Mouse (Mus musculus) heart, embryonic 11.5 days (tissue): Measurements from ENCODE around the gene Vgf. TPM values are rescaled to one million over a fixed set of nuclear protein-coding genes. Genes with fewer than 3 reads are reported as not detected.

Experiments
- ATAC-seq: fragments of 200-750 bp; cut with Nextera tagmentation; replicated peaks from 2 replicates; pipeline ENCODE4 v1.8.0; 2017; ENCODE audit warnings: moderate library complexity; ENCODE audit not compliant: insufficient number of reproducible peaks, low FRiP score, low TSS enrichment
- H3K27ac ChIP-seq: fragments of 300-500 bp; sonication (generic); 2 replicates; pipeline ENCODE4 v1.5.1; 2014; ENCODE audit warnings: mild to moderate bottlenecking, low read depth, low read length
- H3K27me3 ChIP-seq: fragments of 300-500 bp; sonication (generic); 2 replicates; pipeline ENCODE4 v1.6.1; 2014; ENCODE audit warnings: mild to moderate bottlenecking, low read length, mixed read lengths; ENCODE audit not compliant: control insufficient read depth, insufficient read depth
- H3K36me3 ChIP-seq: fragments of 300-500 bp; sonication (generic); 2 replicates; pipeline ENCODE4 v1.6.1; 2014; ENCODE audit warnings: mild to moderate bottlenecking, low read length, moderate library complexity, mixed read lengths; ENCODE audit not compliant: control insufficient read depth, insufficient read depth
- H3K4me1 ChIP-seq: fragments of 300-500 bp; sonication (generic); 2 replicates; pipeline ENCODE4 v1.6.1; 2014; ENCODE audit warnings: low read length; ENCODE audit not compliant: control insufficient read depth, insufficient read depth
- H3K4me2 ChIP-seq: fragments of 300-500 bp; sonication (generic); 2 replicates; pipeline ENCODE4 v1.6.1; 2014; ENCODE audit warnings: mild to moderate bottlenecking, moderate library complexity
- H3K4me3 ChIP-seq: fragments of 300-500 bp; sonication (generic); 2 replicates; pipeline ENCODE4 v1.5.1; 2014; ENCODE audit warnings: low read depth, low read length
- H3K9ac ChIP-seq: fragments of 300-500 bp; sonication (generic); 2 replicates; pipeline ENCODE4 v1.6.1; 2014; ENCODE audit warnings: mild to moderate bottlenecking, low read depth, low read length, moderate library complexity
- H3K9me3 ChIP-seq: fragments of 300-500 bp; sonication (generic); replicated peaks from 2 replicates; pipeline ENCODE4 v1.6.1; 2016; ENCODE audit warnings: low read length; ENCODE audit not compliant: control insufficient read depth
- WGBS: fragments of 180-500 bp; shearing (Covaris S2); extraction: QIAGEN DNeasy Blood & Tissue Kit; methylation state at CpG from one replicate; pipeline ENCODE4 v1.1.7; 2014; ENCODE audit not compliant: insufficient replicate concordance; 5-methylcytosine and 5-hydroxymethylcytosine counted together
- polyA plus RNA-seq: library from polyadenylated mRNA; unstranded; fragments of >200 nt; fragmentation: Nextera tagmentation; extraction: Ambion mirVana; gene quantifications from 2 replicates; pipeline ENCODE4 v1.2.1, GENCODE M21; 2014

Vgf gene
- polyA plus RNA-seq, 1 experiment from 2014 or later: 0.20 TPM

DNA sequence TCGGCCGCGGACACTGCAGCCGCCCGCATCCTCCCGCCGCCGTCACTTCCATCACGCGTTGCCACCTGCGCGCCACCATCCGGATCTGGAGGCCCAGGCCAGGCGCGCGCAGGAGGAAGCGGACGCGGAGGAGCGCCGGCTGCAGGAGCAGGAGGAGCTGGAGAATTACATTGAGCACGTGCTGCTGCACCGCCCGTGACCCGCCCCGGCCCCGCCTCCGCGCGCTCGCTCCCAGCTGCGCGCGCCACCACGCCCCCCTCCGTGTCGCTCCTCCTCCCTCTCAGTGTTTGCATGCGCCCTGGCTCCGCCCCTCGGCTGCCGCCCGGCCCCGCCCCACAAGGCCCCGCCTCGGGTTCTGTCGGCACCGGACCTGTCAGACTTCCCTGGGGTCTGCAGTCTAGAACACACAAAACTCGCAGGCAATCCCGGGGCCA lies 6.5 kb downstream of the Vgf start:
- Histone ChIP-seq H3K27ac (no peak overlapping the region), H3K36me3 (no peaks in the 10 kb centered on the region; the same call in 1 of the 2 replicates), H3K9me3 (no peaks in the 10 kb centered on the region), H3K4me3 (peak overlapping the region; percentile 53), H3K4me2 (peak overlapping the region; percentile 99), H3K9ac (no peak overlapping the region), H3K27me3 (peaks cover 46% of the 10 kb centered on the region), H3K4me1 (peaks cover 22% of the 10 kb centered on the region)
- WGBS: under 1% methylated on average over 48 of the region's 49 CpGs
- peak; percentile 78 for ATAC-seq

- Histone ChIP-seq H3K27me3 (peaks cover 12% of the 10 kb centered on the region), H3K27ac (no peak overlapping the region), H3K4me1 (peaks cover 13% of the 10 kb centered on the region), H3K9me3 (no peaks in the 10 kb centered on the region), H3K4me3 (no peak overlapping the region), H3K9ac (no peak overlapping the region), H3K36me3 (peaks cover 5% of the 10 kb centered on the region), H3K4me2 (no peak overlapping the region)
- ATAC-seq: no peak
- WGBS: 78% methylated on average over 13 of the region's 13 CpGs
Measured at GRCm38 (mm10) chr5:137036211-137036610, 10.0 kb downstream of the Vgf start.

DNA sequence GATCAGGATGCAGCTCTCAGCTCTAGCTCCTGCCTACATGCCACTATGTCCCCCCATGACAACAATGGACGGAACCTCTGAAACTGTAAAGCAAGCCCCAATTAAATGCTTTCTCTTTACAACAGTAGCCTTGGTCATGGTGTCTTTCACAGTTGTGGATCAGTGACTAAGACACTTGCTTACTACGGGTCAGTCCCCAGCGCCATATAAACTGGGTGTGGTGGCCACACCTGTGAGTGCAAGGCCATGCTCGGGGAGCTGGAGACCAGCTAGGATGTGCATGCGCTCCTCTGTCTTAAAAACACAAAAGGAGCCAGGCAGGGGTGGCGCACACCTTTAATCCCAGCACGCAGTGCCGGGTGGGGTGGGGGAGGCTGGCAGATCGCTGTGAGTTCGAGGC lies 13.3 kb downstream of the Vgf start:
- Histone ChIP-seq H3K9ac (no peak overlapping the region), H3K4me2 (no peak overlapping the region), H3K27me3 (no peaks in the 10 kb centered on the region), H3K27ac (no peak overlapping the region), H3K4me1 (no peaks in the 10 kb centered on the region), H3K36me3 (peaks cover 7% of the 10 kb centered on the region), H3K9me3 (no peaks in the 10 kb centered on the region), H3K4me3 (no peak overlapping the region)
- no peak for ATAC-seq
- 95% methylated on average over 10 of the region's 10 CpGs for WGBS

- no peaks in the 10 kb centered on the region for H3K9me3 ChIP-seq
- peaks cover 7% of the 10 kb centered on the region for H3K36me3 ChIP-seq
- no peak overlapping the region for H3K4me2 ChIP-seq
- H3K4me1 ChIP-seq: peaks cover 7% of the 10 kb centered on the region
- H3K4me3 ChIP-seq: no peak overlapping the region
- no peak overlapping the region for H3K27ac ChIP-seq
- ATAC-seq: no peak
- WGBS: 87% methylated on average over 10 of the region's 10 CpGs
- no peaks in the 10 kb centered on the region for H3K27me3 ChIP-seq
- no peak overlapping the region for H3K9ac ChIP-seq
Measured at GRCm38 (mm10) chr5:137041442-137041841, 15.2 kb downstream of the Vgf start.

DNA sequence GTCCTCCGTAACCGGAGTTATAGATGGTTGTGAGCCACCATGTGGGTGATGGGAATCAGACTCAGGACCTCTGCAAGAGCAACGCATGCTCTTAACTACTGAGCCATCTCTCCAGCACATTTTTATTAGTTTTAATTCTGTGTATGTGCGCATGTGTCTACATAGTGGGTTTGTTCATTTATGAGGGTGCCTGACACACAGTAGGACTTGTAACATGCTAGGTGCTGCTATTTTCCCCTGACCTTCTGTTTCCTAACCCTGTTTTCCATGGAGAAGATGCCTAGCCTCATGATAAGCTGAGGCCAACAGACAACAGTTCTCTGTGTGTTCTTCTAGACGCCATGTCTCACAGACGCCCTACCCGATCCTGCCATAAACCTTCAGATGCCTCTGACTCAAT lies 17.8 kb downstream of the Vgf start:
- WGBS: 94% methylated on average over 7 of the region's 7 CpGs
- ATAC-seq: no peak

DNA sequence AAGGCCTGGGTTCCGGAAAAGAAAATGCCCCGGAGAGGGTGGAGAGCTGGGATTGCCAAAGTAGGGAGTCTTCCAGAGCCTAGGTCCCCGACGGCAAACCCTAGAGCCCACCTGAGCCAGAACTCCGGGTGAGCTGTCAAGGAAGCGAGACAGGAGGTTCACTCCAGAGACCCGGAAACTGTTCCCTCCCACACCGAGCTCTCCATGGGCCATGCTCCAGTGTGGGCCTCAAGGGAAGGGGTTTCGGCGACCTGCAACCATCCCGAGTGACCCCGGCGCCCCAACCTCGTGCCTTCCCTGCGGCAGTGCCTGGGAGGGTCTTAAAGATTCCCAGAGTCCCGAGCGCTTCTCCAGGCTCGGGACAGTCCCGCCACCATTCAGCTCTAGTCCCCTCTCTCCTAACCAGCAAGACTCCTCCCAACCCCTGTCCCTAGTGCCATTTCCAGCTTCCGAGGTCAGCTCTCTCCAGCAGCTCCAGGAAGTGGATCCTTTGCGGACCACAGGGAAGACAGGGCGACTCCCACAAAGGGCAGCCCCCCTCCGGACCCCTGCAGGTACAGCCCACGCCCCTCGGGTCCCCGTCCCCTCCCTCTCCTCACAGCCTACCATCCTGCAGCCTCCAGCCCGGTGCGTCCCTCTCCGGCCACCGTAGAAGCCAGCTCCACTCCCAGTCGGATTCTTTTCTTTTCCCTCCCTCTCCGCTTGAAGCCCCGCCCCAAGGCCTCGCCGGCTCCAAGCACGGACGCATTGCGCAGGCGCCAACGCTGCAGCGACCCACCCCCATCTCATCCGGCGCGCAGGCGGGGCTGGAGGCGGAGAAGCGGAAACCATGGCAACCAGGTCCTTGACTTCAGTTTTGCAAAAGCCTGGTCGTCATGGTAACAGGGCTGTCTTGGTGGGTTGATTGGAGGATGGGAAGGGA lies 19.5 kb downstream of the Vgf start, which contains the start of gene Ap1s1:
Ap1s1 (minus strand) TSS at position 734 of the 922 bp plus-strand sequence.
- 1% methylated on average over 48 of the region's 48 CpGs for WGBS
- ATAC-seq: peak; percentile 86

More for the DNA sequence above, 17.8 kb downstream of the Vgf start:
- H3K4me1 ChIP-seq: peaks cover 7% of the 10 kb centered on the region
- no peaks in the 10 kb centered on the region for H3K27me3 ChIP-seq
- 0 out of 2 replicates have a peak, but pooled peaks cover 2% of the 10 kb centered on the region for H3K36me3 ChIP-seq
- no peak overlapping the region for H3K4me3 ChIP-seq
- H3K4me2 ChIP-seq: no peak overlapping the region
- no peak overlapping the region for H3K9ac ChIP-seq
- H3K9me3 ChIP-seq: no peaks in the 10 kb centered on the region
- H3K27ac ChIP-seq: no peak overlapping the region

GRCm38 (mm10) chr5:137046324-137046718 lies 20.1 kb downstream of the Vgf start:
- H3K4me2 ChIP-seq: peak overlapping the region; percentile 96
- no peaks in the 10 kb centered on the region for H3K27me3 ChIP-seq
- H3K9me3 ChIP-seq: no peaks in the 10 kb centered on the region
- H3K4me3 ChIP-seq: peak overlapping the region; percentile 85
- no peak overlapping the region for H3K9ac ChIP-seq
- H3K4me1 ChIP-seq: peaks cover 7% of the 10 kb centered on the region
- WGBS: 25% methylated on average over 5 of the region's 5 CpGs
- 0 out of 2 replicates have a peak, but pooled peaks cover 2% of the 10 kb centered on the region for H3K36me3 ChIP-seq
- H3K27ac ChIP-seq: no peak overlapping the region
- 0 out of 2 replicates have a peak, but pooled peaks have one; percentile 2 for ATAC-seq

More for the DNA sequence above, 19.5 kb downstream of the Vgf start, which contains the start of gene Ap1s1:
- Histone ChIP-seq H3K9me3 (no peaks in the 10 kb centered on the region), H3K4me3 (peak within 1 kb of the TSS; percentile 85), H3K27ac (peak within 1 kb of the TSS; percentile 59), H3K27me3 (no peaks in the 10 kb centered on the region), H3K4me1 (peaks cover 7% of the 10 kb centered on the region), H3K4me2 (peak within 1 kb of the TSS; percentile 96), H3K36me3 (0 out of 2 replicates have a peak, but pooled peaks cover 2% of the 10 kb centered on the region), H3K9ac (peak within 1 kb of the TSS; percentile 86)

- H3K9me3 ChIP-seq: no peaks in the 10 kb centered on the region
- no peak overlapping the region for H3K4me2 ChIP-seq
- no peaks in the 10 kb centered on the region for H3K27me3 ChIP-seq
- H3K4me1 ChIP-seq: peaks cover 7% of the 10 kb centered on the region
- H3K9ac ChIP-seq: no peak overlapping the region
- no peak for ATAC-seq
- no peak overlapping the region for H3K27ac ChIP-seq
- 0 out of 2 replicates have a peak, but pooled peaks cover 2% of the 10 kb centered on the region for H3K36me3 ChIP-seq
- no peak overlapping the region for H3K4me3 ChIP-seq
Measured at GRCm38 (mm10) chr5:137046991-137047390, 20.8 kb downstream of the Vgf start.
